Mouse (Mus musculus) heart, postnatal 25 days (tissue): Measurements from ENCODE around the gene Gm20425. TPM values are rescaled to one million over a fixed set of nuclear protein-coding genes. Genes with fewer than 3 reads are reported as not detected.

Experiments used
- DNase-seq: peaks from one replicate; pipeline ENCODE4 v3.0.0; 2022; ENCODE audit warnings: low spot score
- intact Hi-C: fragments of 180-260 bp; cut with DNase I; formaldehyde crosslinking; loops from one replicate; pipeline ENCODE4 v1.15.1; 2025
- total RNA-seq, 2 experiments: library from RNA; stranded (reverse); gene quantifications; 2 replicates each; pipeline ENCODE4 v1.2.3; 2021

Gm20425 gene
- total RNA-seq, 2 experiments from 2014 or later, result 6.7 to 8.0 TPM

DNA sequence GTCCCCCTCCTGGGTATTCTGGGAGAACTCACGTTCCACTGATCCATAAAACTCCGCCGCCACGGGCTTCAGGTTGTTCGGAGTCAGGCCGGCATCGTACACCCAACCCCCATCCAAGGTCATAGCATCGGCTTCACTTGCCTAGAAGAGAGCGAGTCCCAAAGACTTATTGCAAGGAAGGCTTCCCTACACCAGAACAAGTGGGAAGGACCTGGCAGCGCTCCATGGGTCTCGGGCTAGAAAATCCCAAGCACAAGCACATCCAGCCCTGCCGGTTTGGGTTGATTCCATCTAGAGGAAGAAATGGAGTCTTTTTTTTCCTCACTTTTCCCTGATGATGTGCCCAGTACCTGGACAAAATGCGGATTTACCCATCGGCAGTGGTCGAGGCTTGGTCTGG, 3.3 kb downstream of the Gm20425 start:
- no peak for DNase-seq
- intact Hi-C loops, result loop anchor here (5.0 kb wide), 1 partner anchor 75 kb away; no protein-coding TSS in a partner anchor

DNA sequence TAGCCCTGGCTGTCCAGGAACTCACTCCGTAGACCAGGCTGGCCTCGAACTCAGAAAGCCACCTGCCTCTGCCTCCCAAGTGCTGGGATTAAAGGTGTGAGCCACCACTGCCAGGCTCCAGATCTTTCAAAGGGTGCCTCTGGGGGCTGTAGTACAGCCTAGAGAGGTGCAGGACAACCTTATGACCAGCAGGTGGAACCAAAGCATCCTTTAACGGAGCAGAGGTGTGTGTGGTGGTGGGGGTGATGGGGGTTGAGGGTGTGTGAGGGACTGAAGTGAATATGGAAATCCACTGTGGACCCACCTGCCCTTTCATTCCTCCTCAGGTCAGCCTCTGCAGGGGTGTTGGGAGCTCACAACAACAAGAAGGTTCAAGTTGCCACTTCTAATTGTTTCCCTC, 4.6 kb downstream of the Gm20425 start:
- intact Hi-C loops, result loop anchor here (5.0 kb wide), 1 partner anchor 77 kb away; no protein-coding TSS in a partner anchor
- DNase-seq, result no peak

DNA sequence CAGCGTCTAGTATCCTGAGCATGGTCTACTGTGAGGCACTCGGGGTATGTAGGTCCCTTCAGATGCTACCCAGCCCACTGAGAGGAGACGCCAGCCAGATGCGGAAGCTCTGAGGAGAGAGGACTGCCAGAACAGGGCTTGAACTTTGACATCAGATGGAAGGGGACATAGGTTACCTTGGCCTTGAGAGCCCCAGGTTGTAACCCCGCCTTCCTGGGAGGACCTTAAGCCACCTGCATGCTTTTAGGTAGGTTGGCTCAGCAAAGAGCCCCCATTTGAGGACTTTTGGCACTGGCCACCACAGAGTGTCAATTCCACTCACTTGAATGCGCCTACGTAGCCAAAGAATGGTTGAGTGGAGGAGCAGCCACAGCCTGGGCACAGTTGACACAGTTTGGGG, 5.4 kb downstream of the Gm20425 start:
- no peak for DNase-seq

DNA sequence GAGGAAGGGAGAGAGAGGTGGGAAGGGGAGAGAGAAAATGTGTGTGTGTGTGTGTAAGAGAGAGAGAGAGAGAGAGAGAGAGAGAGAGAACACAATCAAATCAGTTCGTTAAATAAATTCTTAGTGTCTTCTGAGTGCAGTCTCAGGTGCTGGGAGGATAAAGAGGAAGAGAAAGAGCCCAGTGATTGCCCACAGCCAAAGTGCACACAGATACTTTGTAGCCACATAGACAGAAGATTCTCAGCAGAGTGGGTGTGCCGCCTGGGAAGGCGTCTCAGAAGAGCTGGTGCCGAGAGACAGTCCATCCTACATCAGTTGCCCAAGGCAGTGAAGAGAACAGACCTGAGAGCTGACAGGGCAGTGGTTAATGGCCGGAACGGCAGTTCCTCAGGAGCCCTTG, 15.8 kb downstream of the Gm20425 start:
- intact Hi-C loops, result no loop called here
- no peak for DNase-seq

More for the DNA sequence above, 5.4 kb downstream of the Gm20425 start:
- intact Hi-C loops, result loop anchor here (5.0 kb wide), 1 partner anchor 78 kb away; no protein-coding TSS in a partner anchor

DNA sequence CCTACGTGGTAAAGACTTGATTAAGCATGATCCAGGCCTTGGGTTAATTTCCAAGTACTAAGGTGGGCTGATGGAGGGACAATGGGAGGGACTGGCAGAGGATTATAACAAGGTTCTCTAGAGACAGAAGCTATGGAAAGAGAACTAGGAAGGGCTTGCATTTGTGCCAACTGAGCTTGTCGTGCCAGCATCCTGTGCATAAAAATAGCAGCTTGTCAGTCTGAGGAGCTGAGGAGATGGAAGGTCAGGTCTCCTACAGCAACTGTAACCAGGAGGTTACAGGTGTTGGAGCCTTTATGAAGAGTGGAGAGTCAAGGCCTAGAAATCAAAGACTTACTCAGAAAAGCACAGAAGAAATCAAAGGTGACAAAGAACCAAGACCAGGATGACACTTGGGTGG, 16.5 kb downstream of the Gm20425 start:
- DNase-seq, result no peak
- intact Hi-C loops, result no loop called here

DNA sequence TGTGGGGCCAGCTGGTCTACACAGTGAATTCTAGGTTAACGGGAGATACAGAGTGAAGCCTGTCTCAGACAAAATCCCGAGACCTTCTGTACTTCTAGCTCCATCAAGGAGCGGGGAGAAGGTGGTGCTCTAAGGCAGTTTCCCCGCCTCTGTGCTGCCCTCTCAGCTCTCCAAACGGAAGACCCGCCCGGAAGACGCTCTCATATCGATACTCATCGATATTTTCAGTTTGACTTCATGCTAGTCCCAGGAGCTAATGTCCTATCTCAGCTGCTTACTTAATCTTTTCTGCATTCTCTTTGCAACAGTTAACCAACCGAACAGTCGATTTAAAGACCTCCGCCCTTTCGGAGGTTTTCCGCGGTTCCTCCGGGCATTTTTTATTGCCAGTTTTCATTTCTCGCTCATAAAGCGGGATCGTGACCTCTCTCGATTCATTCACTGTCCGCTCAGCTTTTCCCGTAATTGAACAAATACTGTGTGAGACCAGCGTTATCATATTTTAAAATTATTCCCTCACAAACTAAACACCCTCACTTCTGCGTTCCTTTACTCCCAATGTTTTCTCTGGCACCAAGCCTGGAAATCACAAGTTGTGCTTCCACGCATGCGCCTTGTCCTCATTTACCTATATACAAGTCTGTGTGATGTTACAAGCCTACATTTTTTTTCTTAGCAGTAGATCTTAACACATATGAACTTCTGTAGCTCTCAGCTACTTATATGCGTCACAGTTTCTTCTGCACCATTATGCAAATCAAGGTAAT, 17.3 kb downstream of the Gm20425 start:
- intact Hi-C loops, result no loop called here
- no peak for DNase-seq

DNA sequence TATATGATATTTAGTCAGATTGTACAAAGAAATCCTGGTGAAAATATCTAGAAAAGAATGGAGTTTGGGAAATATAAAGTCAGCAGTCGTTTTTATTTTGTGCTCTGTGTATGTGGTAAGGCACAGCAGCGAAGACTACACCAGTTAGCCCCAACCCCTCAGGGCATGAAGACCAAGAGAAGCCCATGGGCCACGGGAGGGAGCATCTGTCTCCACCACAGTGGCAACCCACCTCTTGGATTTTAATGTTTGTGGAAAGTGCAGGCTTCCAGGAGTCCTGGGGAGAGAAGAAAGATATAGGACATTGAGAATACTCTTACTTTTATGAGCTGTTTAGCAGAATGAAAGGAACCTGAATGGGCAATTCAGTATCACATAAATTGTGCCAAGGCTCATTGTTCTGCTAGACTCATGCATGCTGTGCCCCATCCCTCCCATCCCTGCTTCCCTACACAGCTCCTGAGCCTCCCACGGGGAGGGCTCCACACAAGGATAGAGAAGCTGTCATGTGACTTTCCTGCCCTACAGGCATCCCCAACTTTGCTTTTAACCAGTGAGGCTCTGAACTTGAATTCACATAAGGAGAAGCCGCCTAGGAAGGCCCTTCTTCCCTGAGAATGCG, 21.2 kb downstream of the Gm20425 start:
- intact Hi-C loops, result loop anchor here (10.0 kb wide), 1 partner anchor 584 kb away; the partner anchor contains the start of genes Anapc13 and Cep63
- DNase-seq, result no peak

DNA sequence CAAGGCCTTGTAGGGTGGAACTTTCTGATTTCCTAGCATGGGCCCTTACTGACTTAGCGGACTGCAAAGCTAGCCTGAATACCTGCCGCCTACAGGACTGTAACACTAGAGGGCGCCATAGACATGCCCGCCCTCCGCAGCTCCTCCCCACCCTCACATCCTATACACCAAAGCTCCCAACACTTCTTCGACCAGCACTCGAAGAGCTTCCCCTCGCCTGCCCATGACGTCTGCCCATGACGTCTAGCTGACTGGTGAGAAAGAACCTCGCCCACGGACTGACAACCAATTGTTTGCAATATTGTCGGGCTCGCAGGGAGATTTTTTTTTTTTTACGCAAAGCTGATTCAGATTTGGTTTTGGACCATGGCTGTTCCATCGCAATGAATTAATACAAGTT, 22.3 kb downstream of the Gm20425 start:
- intact Hi-C loops, result loop anchor here (1.0 to 10.0 kb wide), 2 partner anchors 94 to 583 kb away; partner anchors contain the start of genes Anapc13 and Cep63
- DNase-seq, result peak; percentile 52

DNA sequence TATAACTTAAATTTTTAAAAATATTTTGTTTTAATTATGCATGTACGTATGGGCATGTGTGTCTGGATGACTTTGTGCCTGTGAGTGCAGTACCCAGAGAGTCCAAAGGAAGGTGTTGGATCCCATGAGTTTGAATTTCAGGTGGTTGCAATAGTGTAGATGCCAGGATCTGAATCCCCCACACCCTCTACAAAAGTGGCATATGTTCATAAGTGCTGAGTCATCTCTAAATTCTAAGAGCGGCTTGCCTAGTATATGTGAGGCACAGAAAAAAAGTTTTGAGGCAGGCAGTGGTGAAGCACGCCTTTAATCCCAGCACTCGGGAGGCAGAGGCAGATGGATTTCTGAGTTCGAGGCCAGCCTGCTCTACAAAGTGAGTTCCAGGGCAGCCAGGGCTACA, 24.3 kb downstream of the Gm20425 start:
- DNase-seq, result no peak
- intact Hi-C loops, result loop anchor here (10.0 kb wide), 1 partner anchor 581 kb away; the partner anchor contains the start of genes Anapc13 and Cep63

DNA sequence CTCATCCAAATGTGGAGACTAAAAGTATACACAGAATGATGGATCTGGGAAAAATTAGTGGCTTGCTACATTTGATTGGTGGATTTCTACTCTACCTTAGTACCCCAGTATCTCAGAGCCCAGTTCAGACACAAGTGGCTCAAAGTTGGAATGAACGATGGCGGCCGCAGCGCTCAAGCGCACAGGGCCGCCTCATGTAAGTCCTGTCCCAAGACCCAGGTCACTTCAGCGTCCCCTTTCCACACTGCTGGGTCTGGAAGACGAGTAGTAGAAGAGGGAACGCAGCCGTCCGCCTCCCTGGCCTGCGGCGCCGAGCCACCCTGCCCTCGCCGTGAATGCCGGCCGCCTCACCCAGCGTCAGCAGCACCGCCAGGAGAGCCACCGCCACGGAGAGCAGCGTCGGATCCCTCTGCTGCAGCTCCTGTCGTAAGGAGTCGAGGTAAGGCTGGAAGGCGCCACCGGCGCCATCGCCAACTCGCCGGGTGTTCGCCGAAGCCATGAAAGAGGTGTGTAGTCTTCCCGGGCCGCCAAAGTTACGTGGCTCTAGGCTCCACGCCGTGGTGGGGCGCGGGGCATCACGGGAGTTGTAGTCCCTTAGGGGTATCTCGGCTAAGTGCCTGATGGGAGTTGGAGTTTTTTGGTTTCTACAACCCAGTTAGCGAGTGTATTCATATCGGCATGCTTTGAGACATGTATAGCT, 28.4 kb downstream of the Gm20425 start, which contains the start of gene Srprb:
Gene Srprb (minus strand): TSS at position 577 of the 700 bp plus-strand sequence.
- intact Hi-C loops, result loop anchor here (5.0 to 10.0 kb wide), 2 partner anchors 166 to 577 kb away; partner anchors contain the start of genes Anapc13, Cdv3 and Cep63

DNA sequence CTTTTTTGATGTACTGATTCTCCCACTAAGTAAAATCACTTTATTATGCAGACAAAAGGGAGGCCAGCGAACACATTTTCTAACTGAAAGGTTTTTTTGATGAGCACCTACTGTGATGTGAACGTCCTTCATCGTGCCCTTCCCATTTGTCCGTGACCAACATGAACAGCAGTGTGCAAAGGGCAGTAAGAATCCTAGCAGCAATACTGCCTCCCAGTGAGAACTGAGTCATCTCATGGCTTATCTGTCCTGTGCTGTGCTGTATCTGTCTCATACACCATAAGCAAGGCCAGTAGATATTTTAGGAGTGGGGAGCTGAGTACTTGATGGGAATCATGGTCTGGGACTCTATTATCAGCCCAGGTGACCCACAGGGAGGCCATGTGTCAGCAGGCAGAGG, 41.7 kb downstream of the Gm20425 start:
- DNase-seq, result no peak
- intact Hi-C loops, result no loop called here

More for the DNA sequence above, 28.4 kb downstream of the Gm20425 start, which contains the start of gene Srprb:
- DNase-seq, result peak; percentile 84

DNA sequence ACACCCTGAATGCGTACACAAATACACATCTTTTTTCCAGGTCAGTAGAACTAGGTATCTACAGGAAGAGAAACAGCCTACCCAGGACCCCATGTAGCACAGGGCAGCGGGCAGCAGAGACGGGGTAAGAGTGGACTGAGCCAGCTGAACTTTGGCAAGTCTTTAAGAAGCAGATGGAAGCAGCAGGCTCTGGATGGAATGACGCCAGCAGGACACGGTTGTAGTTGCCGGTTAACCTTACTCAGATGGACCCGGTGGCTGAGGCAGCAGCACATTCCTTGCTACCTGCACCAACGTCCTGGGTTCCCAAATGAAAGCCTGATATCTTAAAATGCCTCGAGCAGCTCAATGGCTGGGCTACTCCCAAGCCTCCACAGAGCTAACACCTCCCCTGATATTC, 43.4 kb downstream of the Gm20425 start:
- intact Hi-C loops, result no loop called here

DNA sequence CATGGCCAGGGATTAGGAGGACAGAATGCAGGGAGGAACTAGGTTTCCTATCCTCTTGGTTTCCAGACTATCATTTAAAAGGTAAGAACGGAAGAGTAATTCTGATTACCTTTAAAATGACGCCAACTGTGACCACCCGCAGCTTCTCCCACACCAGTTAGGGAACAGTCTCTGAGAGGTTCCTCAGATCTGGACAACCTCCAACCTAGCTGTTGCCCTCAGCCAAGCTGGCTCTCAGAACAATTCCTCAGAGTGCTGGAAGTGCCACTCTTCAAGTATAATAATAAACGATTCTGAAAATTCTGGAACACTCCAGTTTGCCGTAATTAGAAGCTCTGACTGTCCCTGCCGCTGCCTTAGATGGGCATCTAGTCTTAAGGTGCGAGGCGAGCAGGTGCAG, 44.2 kb downstream of the Gm20425 start:
- intact Hi-C loops, result no loop called here
- no peak for DNase-seq

More for the DNA sequence above, 43.4 kb downstream of the Gm20425 start:
- no peak for DNase-seq

DNA sequence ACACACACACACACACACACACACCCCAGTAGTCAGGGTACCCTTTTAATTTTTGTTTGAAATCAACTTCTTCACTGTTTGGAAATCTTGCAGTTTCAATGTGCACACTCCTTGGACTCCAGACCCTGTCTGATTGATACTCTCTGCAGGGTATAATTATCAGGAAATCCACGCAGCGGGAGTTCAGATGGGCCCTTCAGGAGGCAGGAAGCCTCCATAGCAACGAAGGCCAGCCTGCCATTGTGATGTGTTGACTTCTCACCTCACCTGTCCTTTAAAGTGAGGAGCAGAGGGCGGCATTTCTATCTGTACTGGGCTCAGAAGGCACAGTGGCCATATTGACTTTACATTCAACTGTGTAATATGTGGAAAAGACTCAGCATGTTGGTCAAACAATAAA, 45.3 kb downstream of the Gm20425 start:
- no peak for DNase-seq
- intact Hi-C loops, result no loop called here

DNA sequence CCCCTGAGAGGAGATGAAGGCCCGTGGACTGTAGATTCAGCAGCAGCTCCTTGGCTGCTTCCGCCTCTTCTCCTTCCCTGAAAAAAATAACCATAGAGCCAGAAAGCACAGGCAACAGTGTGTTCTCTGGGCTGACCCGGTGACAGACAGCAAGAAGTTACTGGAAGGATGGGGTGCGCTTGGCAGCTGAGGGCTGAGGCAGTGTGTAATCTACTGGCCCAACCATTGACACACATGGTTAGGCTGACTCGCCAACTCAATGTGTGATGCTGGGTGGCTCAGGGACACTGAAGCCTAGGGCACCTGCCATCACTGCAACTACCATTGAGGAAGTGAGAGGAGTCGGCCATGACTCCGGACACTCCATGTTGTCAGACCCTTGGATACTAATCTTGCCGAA, 48.2 kb downstream of the Gm20425 start:
- no peak for DNase-seq
- intact Hi-C loops, result no loop called here

DNA sequence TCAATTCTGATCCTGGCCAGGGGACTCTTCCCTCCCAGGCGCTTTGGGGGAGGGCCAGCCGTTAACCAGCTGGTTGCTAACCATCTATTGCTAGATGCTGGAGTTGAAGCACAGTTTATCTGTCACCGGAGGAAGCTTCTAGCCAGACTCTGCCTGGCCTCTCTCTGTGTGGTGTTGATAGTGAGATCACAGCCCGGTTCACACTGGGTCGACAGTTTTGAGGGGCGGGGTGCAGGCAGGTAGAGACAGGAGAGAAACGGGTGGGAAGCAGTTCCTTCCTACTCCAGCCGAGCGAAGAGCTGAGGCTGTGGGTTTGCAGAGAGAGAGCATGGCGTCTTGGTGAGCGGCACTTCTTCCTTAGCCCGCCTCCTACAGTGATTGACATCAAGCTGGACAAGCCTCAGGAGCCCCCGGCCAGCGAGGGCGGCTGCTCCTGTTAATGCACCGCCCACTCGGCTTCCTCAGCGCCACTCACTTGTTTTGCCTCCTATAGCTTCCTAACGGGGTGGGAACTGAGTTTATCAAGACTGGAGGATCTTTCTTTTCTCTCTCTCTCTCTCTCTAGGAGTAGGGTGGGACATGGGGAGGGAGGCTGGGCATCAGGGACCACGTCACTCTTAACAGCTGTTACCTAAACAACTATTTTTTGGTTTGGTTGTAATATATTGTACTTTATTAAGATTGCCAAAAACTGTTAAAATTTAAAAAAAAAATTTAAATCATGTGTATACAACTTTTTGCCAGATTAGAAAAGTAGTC, 49.1 kb downstream of the Gm20425 start:
- DNase-seq, result peak; percentile 59
- intact Hi-C loops, result no loop called here

DNA sequence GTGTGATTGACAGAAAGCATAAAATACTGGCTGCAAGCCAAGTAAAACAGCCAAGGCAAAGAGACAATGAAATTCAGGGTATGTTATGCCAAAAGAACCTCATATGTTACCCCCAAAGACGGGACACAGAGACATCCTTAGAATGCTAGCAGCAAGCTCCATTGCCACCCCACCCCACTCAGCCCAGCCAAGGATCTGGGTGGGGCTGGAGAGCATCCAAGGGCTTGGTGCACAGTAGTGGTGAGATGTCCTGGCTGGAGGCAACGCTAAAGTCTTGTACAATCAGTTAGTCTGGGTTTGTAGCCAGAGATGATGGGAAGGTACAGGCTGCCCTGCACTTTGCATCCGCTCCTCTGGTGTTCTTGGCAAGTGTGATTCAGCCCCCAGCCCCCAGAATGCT, 49.8 kb downstream of the Gm20425 start:
- peak; percentile 59 for DNase-seq
- intact Hi-C loops, result no loop called here

DNA sequence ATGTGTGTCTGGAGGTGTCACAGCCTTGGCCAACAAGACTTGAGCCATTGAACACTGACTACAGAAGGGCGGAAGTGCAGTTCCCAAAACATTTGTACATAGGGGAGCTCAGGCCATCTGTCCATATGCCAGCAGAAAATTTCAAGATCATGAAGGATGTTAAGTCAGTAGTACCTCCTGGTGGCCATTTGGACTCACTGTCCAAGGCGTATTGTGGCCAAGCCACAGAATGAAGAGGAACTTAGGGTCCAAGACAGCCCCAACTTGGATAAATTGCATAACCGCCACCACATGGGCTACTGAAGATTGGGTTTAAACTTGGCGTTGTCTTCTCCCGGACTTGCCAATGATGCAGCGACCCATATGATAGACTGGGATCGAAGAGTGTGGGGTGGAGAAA, 54.4 kb downstream of the Gm20425 start:
- DNase-seq, result no peak
- intact Hi-C loops, result no loop called here

DNA sequence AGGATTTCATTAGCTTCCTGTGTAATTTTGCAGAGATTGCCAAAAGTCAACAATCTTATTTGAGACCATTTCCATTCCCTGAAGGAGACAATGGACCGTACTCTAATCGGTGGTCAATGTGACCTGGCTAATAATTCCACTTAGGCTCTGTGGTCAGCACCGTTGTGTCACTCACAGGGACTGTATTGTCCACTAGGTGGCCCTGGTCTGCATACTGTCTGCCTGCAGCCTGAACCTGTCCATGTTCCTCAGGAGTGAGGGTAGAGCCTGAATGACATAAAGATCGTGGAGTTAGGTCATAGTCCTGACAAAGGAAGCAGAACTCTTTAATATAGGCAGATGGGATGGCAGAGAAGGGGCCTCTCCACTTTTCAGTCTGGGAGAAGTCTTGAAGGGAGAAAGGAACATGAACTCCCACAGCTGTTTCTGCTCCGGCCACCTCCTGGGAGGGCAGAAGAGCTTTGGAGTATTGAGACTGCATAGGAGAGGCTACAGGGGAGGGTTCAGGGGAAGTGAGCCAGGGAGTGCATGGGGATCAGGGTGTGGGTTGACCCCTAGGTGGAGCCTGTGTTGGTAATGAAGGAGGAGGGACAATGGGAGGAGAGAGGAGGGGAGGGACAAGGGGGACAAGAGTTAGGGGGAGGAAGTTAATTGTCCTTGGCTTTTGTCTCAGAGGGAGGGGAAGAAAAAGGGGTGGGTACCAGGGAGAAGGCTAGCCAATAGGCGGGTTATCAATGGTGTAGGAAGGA, 55.2 kb downstream of the Gm20425 start:
- intact Hi-C loops, result no loop called here
- no peak for DNase-seq
